Mouse (Mus musculus) midbrain, embryonic 14.5 days (tissue): ENCODE results near the gene Olfr825. TPM values are rescaled to one million over a fixed set of nuclear protein-coding genes. Genes with fewer than 3 reads are reported as not detected.
"Not testable (repeated sequence)": the region's sequence is repeated elsewhere in the genome, so short reads cannot be mapped to it uniquely, and the experiment has no call there.

Experiments
- ATAC-seq: fragments of 200-750 bp; cut with Nextera tagmentation; 2 replicates; pipeline ENCODE4 v1.8.0; 2017; ENCODE audit warnings: moderate number of reproducible peaks, moderate library complexity; ENCODE audit not compliant: low FRiP score, low TSS enrichment
- DNase-seq: peaks from one replicate; pipeline ENCODE4 v3.0.0-alpha.2; 2015
- H3K27ac ChIP-seq: fragments of 300-500 bp; sonication (generic); replicated peaks from 2 replicates; pipeline ENCODE4 v1.5.1; 2014; ENCODE audit warnings: mild to moderate bottlenecking, low read depth, low read length, moderate library complexity
- H3K27me3 ChIP-seq: fragments of 300-500 bp; sonication (generic); 2 replicates; pipeline ENCODE4 v1.6.1; 2014; ENCODE audit warnings: low read length, control low read depth, mixed read lengths; ENCODE audit not compliant: control insufficient read depth, insufficient read depth
- H3K36me3 ChIP-seq: fragments of 300-500 bp; sonication (generic); 2 replicates; pipeline ENCODE4 v1.6.1; 2014; ENCODE audit warnings: low read length, control low read depth; ENCODE audit not compliant: control insufficient read depth, insufficient read depth
- H3K4me1 ChIP-seq: fragments of 300-500 bp; sonication (generic); 2 replicates; pipeline ENCODE4 v1.6.1; 2014; ENCODE audit warnings: mild to moderate bottlenecking, antibody characterized with exemption, low read length, control low read depth; ENCODE audit not compliant: control insufficient read depth, insufficient read depth
- H3K4me2 ChIP-seq: fragments of 300-500 bp; sonication (generic); 2 replicates; pipeline ENCODE4 v1.6.1; 2014; ENCODE audit warnings: mild to moderate bottlenecking, low read length, moderate library complexity
- H3K4me3 ChIP-seq: fragments of 300-500 bp; sonication (generic); replicated peaks from 2 replicates; pipeline ENCODE4 v1.5.1; 2014; ENCODE audit warnings: low read depth, low read length
- H3K9ac ChIP-seq: fragments of 300-500 bp; sonication (generic); replicated peaks from 2 replicates; pipeline ENCODE4 v1.6.1; 2014; ENCODE audit warnings: mild to moderate bottlenecking, low read length, moderate library complexity
- H3K9me3 ChIP-seq: fragments of 300-500 bp; sonication (generic); 2 replicates; pipeline ENCODE4 v1.6.1; 2016; ENCODE audit warnings: low read length, control low read depth, mixed read lengths; ENCODE audit not compliant: control insufficient read depth
- WGBS: fragments of 180-500 bp; shearing (Covaris S2); extraction: QIAGEN DNeasy Blood & Tissue Kit; methylation state at CpG from one replicate; pipeline ENCODE4 v1.1.7; 2014; 5-methylcytosine and 5-hydroxymethylcytosine counted together
- polyA plus RNA-seq: library from polyadenylated mRNA; unstranded; fragments of >200 nt; fragmentation: Nextera tagmentation; extraction: Ambion mirVana; gene quantifications from 2 replicates; pipeline ENCODE4 v1.2.1, GENCODE M21; 2014

Olfr825 gene
- not detected in 2 replicates for polyA plus RNA-seq

DNA sequence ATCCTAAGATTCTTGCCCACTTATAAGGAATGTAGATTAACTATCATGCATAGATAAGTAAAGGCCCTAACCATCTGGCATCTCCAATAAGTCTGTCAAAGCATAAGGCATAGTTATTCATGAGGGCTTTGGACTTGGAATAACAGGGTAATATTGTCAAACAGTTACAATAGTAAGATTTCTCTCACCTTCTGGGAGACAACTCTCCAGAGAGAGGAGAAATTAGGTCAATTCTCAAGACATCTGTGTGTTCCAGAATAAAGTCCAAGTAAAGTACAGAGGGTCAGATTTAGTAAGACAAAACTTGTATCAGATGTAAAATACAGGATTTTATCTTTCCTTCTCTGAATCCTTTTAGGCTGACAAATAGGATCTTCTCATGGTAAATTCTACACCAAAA lies at the start of gene Olfr825:
Olfr825 (minus strand) TSS at position 101 of the 400 bp plus-strand sequence.
- Histone ChIP-seq H3K9me3 (no peaks in the 10 kb centered on the region), H3K27ac (no peak within 1 kb of the TSS), H3K36me3 (no peaks in the 10 kb centered on the region), H3K4me2 (no peak within 1 kb of the TSS), H3K9ac (no peak within 1 kb of the TSS), H3K27me3 (no peaks in the 10 kb centered on the region), H3K4me1 (no peaks in the 10 kb centered on the region), H3K4me3 (no peak within 1 kb of the TSS)
- no peak for DNase-seq
- no peak for ATAC-seq

- WGBS, result 89% methylated on average over 1 of the region's 1 CpGs
- no peak for DNase-seq
- H3K4me2 ChIP-seq, result no peak within 1 kb of the TSS
- no peak within 1 kb of the TSS for H3K9ac ChIP-seq
- H3K4me3 ChIP-seq, result no peak within 1 kb of the TSS
- no peak for ATAC-seq
- no peaks in the 10 kb centered on the region for H3K9me3 ChIP-seq
- no peaks in the 10 kb centered on the region for H3K4me1 ChIP-seq
- no peaks in the 10 kb centered on the region for H3K36me3 ChIP-seq
- no peaks in the 10 kb centered on the region for H3K27me3 ChIP-seq
- H3K27ac ChIP-seq, result no peak within 1 kb of the TSS
These were observed 47.7 kb upstream of the Olfr825 start, which contains the start of gene Olfr827 for GRCm38 (mm10) chr10:130214303-130214702. Gene Olfr827, minus strand, starts transcription at chr10:130214403.

GRCm38 (mm10) chr10:130184086-130184485 lies 17.5 kb upstream of the Olfr825 start, which contains the start of gene Olfr826:
Gene Olfr826, minus strand, starts transcription at chr10:130184186.
- no peak within 1 kb of the TSS for H3K27ac ChIP-seq
- H3K9me3 ChIP-seq, result no peaks in the 10 kb centered on the region
- no peaks in the 10 kb centered on the region for H3K4me1 ChIP-seq
- H3K27me3 ChIP-seq, result no peaks in the 10 kb centered on the region
- no peak within 1 kb of the TSS for H3K9ac ChIP-seq
- WGBS, result 79% methylated on average over 1 of the region's 1 CpGs
- H3K36me3 ChIP-seq, result no peaks in the 10 kb centered on the region
- H3K4me2 ChIP-seq, result no peak within 1 kb of the TSS
- DNase-seq, result no peak
- H3K4me3 ChIP-seq, result no peak within 1 kb of the TSS
- ATAC-seq, result no peak

DNA sequence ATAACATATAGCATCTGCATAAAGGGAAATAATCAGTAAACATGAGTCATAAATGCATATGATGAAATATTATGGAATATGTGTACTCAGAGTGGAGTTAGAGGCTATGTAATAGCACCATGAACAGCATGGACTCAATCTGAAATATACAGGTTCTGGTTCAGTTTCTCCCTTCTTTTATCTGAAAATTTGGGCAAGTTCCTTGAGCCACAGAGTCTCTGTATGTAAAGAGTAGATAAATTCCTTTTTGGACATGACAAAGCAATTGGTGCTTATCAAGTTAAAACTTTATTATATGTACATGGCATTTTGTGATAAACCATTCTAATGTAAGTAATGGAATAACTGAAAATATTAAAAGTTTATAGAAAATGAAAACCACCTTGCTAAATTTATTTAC lies 1.4 kb downstream of the Olfr825 start:
- H3K36me3 ChIP-seq, result no peaks in the 10 kb centered on the region
- no peaks in the 10 kb centered on the region for H3K4me1 ChIP-seq
- no peak overlapping the region for H3K4me3 ChIP-seq
- H3K4me2 ChIP-seq, result no peak overlapping the region
- no peaks in the 10 kb centered on the region for H3K9me3 ChIP-seq
- H3K27ac ChIP-seq, result no peak overlapping the region
- ATAC-seq (no peak), DNase-seq (no peak)
- H3K9ac ChIP-seq, result no peak overlapping the region
- no peaks in the 10 kb centered on the region for H3K27me3 ChIP-seq

DNA sequence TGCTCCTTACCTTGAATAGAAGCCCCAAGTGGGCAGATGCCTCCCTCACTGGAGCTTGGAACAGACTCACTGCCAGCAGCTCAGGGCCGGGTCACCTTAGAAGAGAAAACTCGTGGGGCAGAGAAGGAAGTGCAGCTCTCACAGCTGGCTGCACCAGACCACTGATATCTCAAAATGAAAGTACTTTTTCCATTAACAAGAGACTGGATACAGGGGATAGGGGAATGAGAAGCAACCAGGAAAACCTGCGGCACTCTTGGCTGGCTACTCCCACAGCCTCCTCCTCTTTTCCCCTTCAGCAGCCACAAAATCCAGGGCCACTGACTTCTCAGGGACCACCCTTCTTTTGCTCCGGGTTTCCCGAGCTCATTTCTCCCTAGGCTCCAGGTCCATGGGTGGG lies 22.4 kb downstream of the Olfr825 start:
- Histone ChIP-seq H3K27me3 (no peaks in the 10 kb centered on the region), H3K4me2 (no peak overlapping the region), H3K4me1 (no peaks in the 10 kb centered on the region), H3K36me3 (no peaks in the 10 kb centered on the region), H3K27ac (no peak overlapping the region), H3K9ac (no peak overlapping the region), H3K9me3 (no peaks in the 10 kb centered on the region), H3K4me3 (no peak overlapping the region)
- DNase-seq, result no peak
- no peak for ATAC-seq
- WGBS, result 89% methylated on average over 5 of the region's 5 CpGs

GRCm38 (mm10) chr10:130142481-130142880 lies 24.1 kb downstream of the Olfr825 start:
- not testable (repeated sequence) for H3K4me1 ChIP-seq, H3K36me3 ChIP-seq, H3K27me3 ChIP-seq, DNase-seq, H3K9me3 ChIP-seq, H3K4me3 ChIP-seq, H3K4me2 ChIP-seq, H3K27ac ChIP-seq, ATAC-seq, H3K9ac ChIP-seq
- WGBS, result 92% methylated on average over 5 of the region's 5 CpGs

- Histone ChIP-seq H3K27ac (no peak overlapping the region), H3K9ac (no peak overlapping the region), H3K4me3 (no peak overlapping the region), H3K36me3 (no peaks in the 10 kb centered on the region), H3K27me3 (no peaks in the 10 kb centered on the region), H3K4me2 (no peak overlapping the region), H3K4me1 (no peaks in the 10 kb centered on the region), H3K9me3 (no peaks in the 10 kb centered on the region)
- ATAC-seq (no peak), DNase-seq (no peak)
These were observed 31.8 kb downstream of the Olfr825 start for GRCm38 (mm10) chr10:130134811-130135210.

GRCm38 (mm10) chr10:130129900-130130299 lies 36.7 kb downstream of the Olfr825 start, which contains the start of gene Olfr824:
Gene Olfr824, minus strand, starts transcription at chr10:130130000.
- H3K27me3 ChIP-seq, H3K9ac ChIP-seq, H3K36me3 ChIP-seq, H3K4me1 ChIP-seq, H3K4me3 ChIP-seq, ATAC-seq, H3K9me3 ChIP-seq, H3K27ac ChIP-seq, DNase-seq, H3K4me2 ChIP-seq: not testable (repeated sequence)

- H3K9me3 ChIP-seq, H3K4me1 ChIP-seq, DNase-seq, H3K27me3 ChIP-seq, H3K4me3 ChIP-seq, H3K4me2 ChIP-seq, H3K9ac ChIP-seq, ATAC-seq, H3K36me3 ChIP-seq, H3K27ac ChIP-seq: not testable (repeated sequence)
- WGBS, result 55% methylated on average over 3 of the region's 3 CpGs
These were observed 50.5 kb downstream of the Olfr825 start for GRCm38 (mm10) chr10:130116045-130116444.
